Mouse (Mus musculus): ENCODE data around the gene Ints3. TPM values are rescaled to one million over a fixed set of nuclear protein-coding genes. Genes with fewer than 3 reads are reported as not detected.

Gene Ints3
- total RNA-seq, 2 experiments from 2014 or later: 65.1 to 68.4 TPM

GRCm38 (mm10) chr3:90445417-90446200 is 12.2 kb upstream of the Ints3 start:
- no peak for DNase-seq (ENCODE audit: low spot score in 2 of 2)

- no peak for DNase-seq (ENCODE audit: low spot score in 2 of 2)
These were observed 10.6 kb upstream of the Ints3 start for GRCm38 (mm10) chr3:90443977-90444376.

GRCm38 (mm10) chr3:90440756-90441155 is 7.3 kb upstream of the Ints3 start:
- DNase-seq (ENCODE audit: low spot score in 2 of 2): no peak

- DNase-seq (ENCODE audit: low spot score in 2 of 2): no peak
These were observed 3.7 kb upstream of the Ints3 start for GRCm38 (mm10) chr3:90437131-90437530.

GRCm38 (mm10) chr3:90434073-90434730 is 780 bp upstream of the Ints3 start:
- DNase-seq (ENCODE audit: low spot score in 2 of 2): no peak

- DNase-seq (ENCODE audit: low spot score in 2 of 2): peak; percentile 41 to 55
These were observed 607 bp downstream of the Ints3 start for GRCm38 (mm10) chr3:90432811-90433219.

GRCm38 (mm10) chr3:90432348-90432747 is 1.1 kb downstream of the Ints3 start:
- DNase-seq (ENCODE audit: low spot score in 2 of 2): no peak

- DNase-seq (ENCODE audit: low spot score in 2 of 2): no peak
These were observed 3.8 kb downstream of the Ints3 start for GRCm38 (mm10) chr3:90429576-90429975.

GRCm38 (mm10) chr3:90428186-90428585 is 5.2 kb downstream of the Ints3 start:
- no peak for DNase-seq (ENCODE audit: low spot score in 2 of 2)

GRCm38 (mm10) chr3:90427574-90427973 is 5.8 kb downstream of the Ints3 start:
- no peak for DNase-seq (ENCODE audit: low spot score in 2 of 2)

GRCm38 (mm10) chr3:90425499-90425898 is 7.9 kb downstream of the Ints3 start:
- no peak for DNase-seq (ENCODE audit: low spot score in 2 of 2)

GRCm38 (mm10) chr3:90423549-90423948 is 9.9 kb downstream of the Ints3 start:
- no peak for DNase-seq (ENCODE audit: low spot score in 2 of 2)

GRCm38 (mm10) chr3:90420696-90421095 is 12.7 kb downstream of the Ints3 start:
- DNase-seq (ENCODE audit: low spot score in 2 of 2): peak; percentile 15 to 53

GRCm38 (mm10) chr3:90413011-90413396 is 20.4 kb downstream of the Ints3 start:
- no peak for DNase-seq (ENCODE audit: low spot score in 2 of 2)

- DNase-seq (ENCODE audit: low spot score in 2 of 2): peak; percentile 32 to 76
These were observed 21.0 kb downstream of the Ints3 start for GRCm38 (mm10) chr3:90412312-90413010.

- no peak for DNase-seq (ENCODE audit: low spot score in 2 of 2)
These were observed 24.7 kb downstream of the Ints3 start for GRCm38 (mm10) chr3:90408721-90409120.

- no peak for DNase-seq (ENCODE audit: low spot score in 2 of 2)
These were observed 27.0 kb downstream of the Ints3 start for GRCm38 (mm10) chr3:90406414-90406813.

- DNase-seq (ENCODE audit: low spot score in 2 of 2): no peak
These were observed 28.8 kb downstream of the Ints3 start for GRCm38 (mm10) chr3:90404609-90405008.

GRCm38 (mm10) chr3:90404121-90404520 is 29.3 kb downstream of the Ints3 start:
- DNase-seq (ENCODE audit: low spot score in 2 of 2): no peak

- DNase-seq (ENCODE audit: low spot score in 2 of 2): no peak
These were observed 32.4 kb downstream of the Ints3 start for GRCm38 (mm10) chr3:90400993-90401392.

GRCm38 (mm10) chr3:90395629-90396028 is 37.8 kb downstream of the Ints3 start:
- no peak for DNase-seq (ENCODE audit: low spot score in 2 of 2)

GRCm38 (mm10) chr3:90392661-90393060 is 40.8 kb downstream of the Ints3 start:
- DNase-seq (ENCODE audit: low spot score in 2 of 2): no peak

Measured in layer of hippocampus, adult 18-20 months (tissue).